Mouse (Mus musculus): ENCODE data around the gene Alox15.

DNA sequence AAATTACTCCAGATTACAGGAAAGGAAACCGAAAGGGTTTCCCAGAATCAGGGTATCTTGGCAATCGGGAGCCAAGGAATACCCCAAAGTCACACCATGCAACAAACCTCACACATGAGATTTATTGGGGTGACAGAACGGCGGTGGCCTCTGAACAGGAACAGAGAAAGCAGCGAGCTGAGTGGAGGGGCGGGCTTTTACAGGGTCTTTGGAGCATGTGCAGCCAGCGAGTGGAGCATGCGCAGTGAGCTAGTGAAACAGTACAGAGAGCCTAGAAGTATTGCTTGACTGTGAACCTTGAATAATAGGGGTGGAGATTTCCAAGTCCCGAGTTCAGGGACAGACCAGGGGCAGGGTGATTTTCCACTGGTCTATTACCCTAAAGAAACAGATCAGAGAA, 3.2 kb downstream of the Alox15 start:
- TF ChIP-seq CTCF (IDR thresholded peaks at IDR 0.05; ENCODE audit: borderline replicate concordance, insufficient read depth, low read depth, low read length) (no peak), POLR2A (IDR thresholded peaks at IDR 0.05; ENCODE audit: borderline replicate concordance, insufficient read depth, low read length) (no peak)

Measured in cerebellum, adult 2 months (tissue).